Mouse (Mus musculus): ENCODE measurements around the gene Btbd2.
"Not testable (repeated sequence)": the region's sequence is repeated elsewhere in the genome, so short reads cannot be mapped to it uniquely, and the experiment has no call there.

Gene Btbd2

DNA sequence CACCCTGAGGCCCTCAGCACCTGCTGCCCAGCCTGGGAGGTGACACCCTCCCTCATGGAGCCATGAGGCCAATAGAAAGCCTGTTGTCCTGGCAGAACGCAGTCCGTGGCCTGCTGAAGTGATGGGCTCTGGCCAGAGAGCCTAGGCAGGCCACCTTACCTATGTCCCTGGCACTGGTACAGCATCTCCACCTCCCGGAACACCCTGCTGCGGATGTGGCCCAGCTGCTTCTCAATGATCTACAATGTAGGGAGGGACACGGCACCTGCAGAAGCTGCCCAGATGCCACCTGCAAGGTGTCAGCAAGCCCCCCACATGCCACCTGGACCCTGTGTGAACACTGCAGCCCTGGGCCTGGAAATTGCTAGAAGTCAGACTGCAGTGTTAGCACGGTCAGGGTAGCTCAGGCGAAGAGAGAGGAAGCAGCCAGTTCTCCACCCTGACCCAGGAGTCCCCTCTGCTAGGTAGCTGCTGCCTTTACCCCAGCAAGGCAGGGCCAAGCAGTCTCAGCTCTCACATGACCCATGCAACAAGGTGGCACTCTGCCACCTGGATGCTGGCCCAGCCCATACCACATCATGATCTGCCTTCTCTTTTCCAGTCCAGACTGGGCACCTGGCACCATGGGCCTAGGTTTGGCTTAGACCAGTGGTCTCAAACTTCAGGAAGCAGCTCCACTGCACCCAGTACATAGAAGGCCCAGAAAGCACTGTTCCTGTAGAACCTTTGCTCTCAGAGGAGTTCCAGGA lies 13.0 kb upstream of the Btbd2 start:
- no peak for DNase-seq (ENCODE audit: low spot score in 2 of 2)

DNA sequence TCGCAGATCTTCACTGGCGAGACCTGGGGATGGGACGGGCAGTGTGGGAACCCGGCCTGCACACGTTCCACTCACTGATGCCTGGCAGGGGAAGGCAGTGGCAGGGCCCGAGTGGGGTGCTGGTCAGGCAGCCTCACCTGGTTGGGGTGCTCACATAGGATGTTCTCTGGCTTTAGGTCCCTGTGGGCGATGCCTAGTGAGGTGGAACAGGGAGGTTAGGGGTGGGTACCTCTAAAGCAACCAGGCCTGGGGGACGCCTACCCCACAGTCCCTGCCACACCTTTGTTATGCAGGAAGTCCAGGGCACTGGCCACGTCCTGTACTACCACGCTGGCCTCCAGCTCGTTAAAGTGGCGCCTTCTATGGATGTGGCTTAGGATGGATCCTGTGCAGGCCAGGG lies 12.1 kb upstream of the Btbd2 start:
- DNase-seq (ENCODE audit: low spot score in 2 of 2) = no peak

DNA sequence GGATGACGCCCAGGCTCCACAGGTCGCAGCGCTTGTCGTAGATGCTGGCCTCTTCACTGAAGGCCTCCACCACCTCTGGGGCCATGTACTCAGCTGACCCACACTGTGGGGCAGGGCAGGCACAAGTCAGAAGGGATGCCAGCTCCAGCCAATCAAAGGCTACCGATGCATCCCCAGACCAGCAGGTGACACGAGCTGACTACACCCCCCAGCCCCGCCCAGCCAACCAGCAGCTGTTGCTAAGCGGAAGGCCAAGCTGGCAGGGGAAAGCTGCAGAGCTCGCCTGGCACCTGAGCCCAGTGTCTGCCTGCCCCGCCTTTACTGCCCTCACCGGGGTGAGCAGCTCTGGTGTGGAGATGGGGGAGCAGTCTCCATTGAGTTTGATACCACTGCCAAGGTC lies 11.7 kb upstream of the Btbd2 start:
- no peak for DNase-seq (ENCODE audit: low spot score in 2 of 2)

GRCm38 (mm10) chr10:80666837-80667412 lies 10.1 kb upstream of the Btbd2 start:
- no peak for DNase-seq (ENCODE audit: low spot score in 2 of 2)

DNA sequence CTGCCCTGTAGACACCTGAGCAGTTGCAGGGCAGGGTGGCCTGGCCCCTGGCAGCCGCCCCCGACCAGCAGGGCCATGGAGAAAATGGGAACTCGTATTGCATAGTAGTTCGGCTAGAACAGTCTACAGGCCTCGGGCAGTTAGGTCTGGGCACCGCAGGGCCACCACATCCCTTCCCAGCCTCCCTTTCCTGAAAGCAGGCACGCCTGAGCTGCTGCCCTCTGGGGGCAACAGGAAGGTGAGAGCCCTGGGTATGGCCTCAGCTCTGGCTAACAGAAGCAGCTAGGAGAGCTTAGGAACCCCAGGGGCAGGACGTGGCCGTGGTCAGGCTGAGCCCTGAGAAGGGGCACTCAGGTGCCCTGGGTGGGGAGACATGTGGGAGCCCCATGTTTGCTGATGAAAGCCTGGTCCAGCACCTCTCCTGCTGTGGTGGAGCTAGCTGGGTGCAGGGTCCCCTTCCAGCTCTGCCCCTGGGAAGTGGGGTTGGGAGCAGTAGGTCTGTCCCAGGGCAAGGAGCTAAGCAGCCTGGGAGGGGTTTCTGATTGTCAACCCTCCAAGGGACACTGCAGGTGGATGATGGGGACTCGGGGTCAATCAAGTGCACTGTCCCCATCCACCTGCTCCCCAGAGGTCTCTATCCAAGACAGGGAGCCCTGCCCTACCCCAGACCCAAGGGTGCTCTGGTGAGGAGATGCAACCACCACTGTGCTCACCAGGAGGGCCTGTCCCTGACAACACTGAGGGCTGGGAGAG lies 9.3 kb upstream of the Btbd2 start:
- no peak for DNase-seq (ENCODE audit: low spot score in 2 of 2)

DNA sequence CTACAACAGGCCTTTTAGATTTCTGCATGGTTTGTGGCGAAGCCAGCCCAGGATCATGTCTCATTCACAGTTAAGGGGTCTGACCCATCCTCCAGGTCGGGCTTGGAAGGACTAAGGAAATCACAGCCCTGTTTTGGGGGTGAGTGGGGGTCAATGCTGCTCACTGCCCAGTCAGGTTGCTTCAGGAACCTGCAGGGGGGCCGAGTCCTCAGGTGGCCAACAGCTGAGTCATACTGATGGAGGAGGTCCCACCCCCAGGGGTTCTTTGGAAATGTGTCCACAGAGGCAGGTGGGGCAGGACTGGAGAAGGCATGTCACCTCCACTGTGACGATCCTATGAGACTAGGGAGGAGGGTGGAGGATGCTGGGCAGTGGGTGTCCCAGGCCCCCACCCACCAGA lies 8.6 kb upstream of the Btbd2 start:
- no peak for DNase-seq (ENCODE audit: low spot score in 2 of 2)

GRCm38 (mm10) chr10:80665016-80665380 lies 8.1 kb upstream of the Btbd2 start:
- no peak for DNase-seq (ENCODE audit: low spot score in 2 of 2)

- peak in 1 of 2 experiments; percentile 56 for DNase-seq (ENCODE audit: low spot score in 2 of 2)
Measured at GRCm38 (mm10) chr10:80664197-80665015, 7.5 kb upstream of the Btbd2 start.

GRCm38 (mm10) chr10:80663485-80664196 lies 6.8 kb upstream of the Btbd2 start:
- DNase-seq (ENCODE audit: low spot score in 2 of 2) = no peak

GRCm38 (mm10) chr10:80661149-80661548 lies 4.3 kb upstream of the Btbd2 start:
- DNase-seq (ENCODE audit: low spot score in 2 of 2) = no peak

DNA sequence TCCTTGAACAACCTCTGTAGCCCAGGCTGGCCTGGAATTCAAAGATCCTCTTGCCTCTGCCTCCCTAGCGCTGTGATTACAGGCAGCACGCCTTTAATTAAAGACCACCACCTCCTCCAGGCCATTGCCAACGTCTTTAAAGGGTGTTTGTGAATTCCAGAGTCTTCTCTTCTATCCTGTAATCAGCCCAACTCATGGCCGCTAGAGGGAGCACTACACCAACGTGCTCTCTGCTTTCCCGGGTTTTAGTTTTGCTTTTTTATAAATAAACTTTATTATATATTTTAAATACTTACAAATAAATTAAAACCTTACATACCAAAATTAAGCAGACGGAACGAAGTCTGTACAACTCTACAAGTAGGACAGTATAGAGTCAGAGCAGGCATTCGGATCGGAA lies 2.3 kb upstream of the Btbd2 start:
- DNase-seq (ENCODE audit: low spot score in 2 of 2) = peak; percentile 80 to 86

DNA sequence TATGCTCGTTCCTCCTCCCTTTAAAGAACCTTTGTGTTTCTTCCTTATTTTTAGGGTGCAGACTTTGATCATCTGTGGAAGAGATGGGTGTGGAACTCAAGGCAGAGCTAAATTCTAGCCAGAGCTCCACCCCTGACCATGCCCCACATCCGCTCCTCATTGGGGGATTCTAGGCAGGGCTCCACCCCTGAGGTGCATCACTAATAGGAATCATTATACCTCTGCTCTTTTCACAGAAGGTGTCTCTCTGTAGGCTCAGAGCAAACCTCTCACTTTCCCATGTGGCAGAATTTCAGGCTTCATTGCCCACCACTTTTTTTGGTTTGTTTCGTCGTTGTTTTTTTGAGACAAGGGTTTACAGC lies 2.0 kb upstream of the Btbd2 start:
- DNase-seq (ENCODE audit: low spot score in 2 of 2) = no peak

GRCm38 (mm10) chr10:80658194-80658840 lies 1.4 kb upstream of the Btbd2 start:
- no peak for DNase-seq (ENCODE audit: low spot score in 2 of 2)

- peak; percentile 97 for DNase-seq (ENCODE audit: low spot score in 2 of 2)
Measured at GRCm38 (mm10) chr10:80656130-80656862, 575 bp downstream of the Btbd2 start.

DNA sequence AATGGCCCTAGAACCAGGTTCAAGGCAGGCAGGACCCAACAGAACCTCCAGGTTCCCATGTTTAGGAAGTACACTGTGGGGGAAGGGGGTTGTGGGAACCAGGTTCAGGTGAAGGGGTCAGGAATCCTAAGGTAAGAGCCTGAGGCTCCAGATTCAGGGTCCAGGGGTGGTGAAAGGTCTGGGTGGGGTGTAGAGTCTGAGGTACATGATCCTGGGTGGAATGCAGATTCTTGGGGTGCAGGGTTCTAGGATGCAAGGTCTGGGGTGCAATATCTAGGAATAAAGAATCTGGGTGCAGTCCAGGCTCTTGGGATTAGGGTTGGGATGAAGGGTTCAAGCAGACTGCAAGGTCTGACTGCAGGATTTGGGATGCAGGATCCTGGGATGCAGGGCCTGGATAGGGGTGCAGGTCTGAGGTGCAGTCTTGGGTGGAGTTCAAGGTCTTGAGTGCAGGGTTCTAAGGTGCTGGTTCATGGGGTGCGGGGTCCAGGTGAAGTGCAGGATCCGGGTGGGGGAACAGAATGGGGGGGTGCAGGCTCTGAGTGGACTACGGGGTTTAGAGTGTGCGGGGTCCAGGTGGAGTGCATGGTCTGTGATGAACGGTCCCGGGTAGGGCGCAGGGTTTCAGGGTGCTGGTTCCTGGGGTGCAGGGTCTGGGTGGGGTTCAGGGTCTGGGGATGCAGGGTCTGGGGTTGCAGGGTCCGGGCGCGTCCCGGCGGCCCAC lies 1.3 kb downstream of the Btbd2 start:
- no peak for DNase-seq (ENCODE audit: low spot score in 2 of 2)

- DNase-seq (ENCODE audit: low spot score in 2 of 2) = no peak
Measured at GRCm38 (mm10) chr10:80654866-80655265, 2.0 kb downstream of the Btbd2 start.

- no peak for DNase-seq (ENCODE audit: low spot score in 2 of 2)
Measured at GRCm38 (mm10) chr10:80653156-80653720, 3.6 kb downstream of the Btbd2 start.

DNA sequence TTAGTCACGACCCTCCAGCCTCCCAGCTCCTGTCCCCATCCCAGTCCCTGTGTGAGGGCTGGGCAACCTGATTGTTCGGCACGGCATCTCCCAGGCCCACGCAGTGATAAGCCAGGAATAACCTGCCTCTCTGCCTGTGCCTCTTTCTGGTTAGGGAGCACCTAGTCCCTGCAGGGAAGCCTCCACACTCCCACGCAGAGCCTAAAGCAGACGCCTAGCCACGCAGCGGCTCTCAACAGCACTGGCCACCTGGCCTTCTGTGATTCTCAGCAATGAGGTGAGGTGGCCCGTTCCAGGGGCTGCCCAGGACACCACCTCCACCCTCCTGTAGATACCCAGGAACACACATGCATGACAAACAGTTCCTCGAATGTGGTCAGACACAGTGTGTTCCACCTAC lies 6.5 kb downstream of the Btbd2 start:
- DNase-seq (ENCODE audit: low spot score in 2 of 2) = no peak

- DNase-seq (ENCODE audit: low spot score in 2 of 2) = not testable (repeated sequence)
Measured at GRCm38 (mm10) chr10:80649910-80650309, 7.0 kb downstream of the Btbd2 start.

All from right cerebral cortex, postnatal 10 days (tissue).